ENCODE assay signal across 19 mouse cellular contexts in the genomic region with DNA sequence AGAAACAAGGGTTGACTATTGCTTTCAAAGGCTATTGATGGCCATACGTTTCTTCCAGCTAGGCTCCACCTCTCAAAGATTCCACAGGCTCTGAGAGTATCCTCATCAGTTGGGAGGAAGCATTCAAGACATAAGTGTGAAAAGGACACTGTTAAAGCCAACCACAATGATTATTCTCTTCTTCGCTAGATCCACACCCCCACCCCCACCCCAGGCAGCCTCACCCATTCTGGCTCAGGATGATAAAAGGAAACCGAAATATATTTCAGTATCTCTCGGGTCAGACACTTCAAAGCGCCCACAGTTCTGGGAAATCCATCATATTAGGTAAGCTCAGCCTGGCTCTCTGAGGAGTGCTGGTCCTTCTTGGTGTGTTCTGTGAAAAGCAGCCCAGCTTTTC. TPM values are rescaled to one million over a fixed set of nuclear protein-coding genes. Genes with fewer than 3 reads are reported as not detected.
A peak's percentile ranks its signal among the peaks of the same experiment; 100 is the strongest.
DNase-seq lines count a peak whose midpoint lies in the region; ATAC-seq and TF ChIP-seq lines count a peak whose summit lies in the region.
"Had no signal": no experiment of that assay in that cellular context is flagged by ENCODE, and none has a peak within 500 bp of the region (broad histone marks: within the 10 kb centered on the region; RNA-seq: fewer than 3 reads in every experiment).

No protein-coding gene starts in this region.

- H3K36me3 ChIP-seq in intestine, embryonic 15.5 days, result no peaks in the 10 kb centered on the region
- H3K36me3 ChIP-seq in intestine, postnatal 0 days (ENCODE audit: control insufficient read depth, insufficient read depth), result no peaks in the 10 kb centered on the region
- H3K36me3 ChIP-seq in liver, embryonic 14.5 days (replicated peaks; ENCODE audit: control insufficient read depth, insufficient read depth, low read depth), result no peaks in the 10 kb centered on the region
- H3K36me3 ChIP-seq in stomach, embryonic 15.5 days, result no peaks in the 10 kb centered on the region

- no peak for TF ChIP-seq POLR2A in cerebellum, adult 2 months (IDR thresholded peaks at IDR 0.05; ENCODE audit: borderline replicate concordance, insufficient read depth, low read length)

- no peak overlapping the region for H3K4me3 ChIP-seq in intestine, embryonic 15.5 days (replicated peaks)
- no peak overlapping the region for H3K4me3 ChIP-seq in intestine, postnatal 0 days (ENCODE audit: low read depth, low read length)
- peak overlapping the region; percentile 38 to 40 for H3K4me3 ChIP-seq in liver, embryonic 14.5 days (ENCODE audit: insufficient read depth in 1 of 2, low read depth in 2 of 2, low read length in 2 of 2)
- H3K4me3 ChIP-seq in stomach, embryonic 15.5 days (replicated peaks), result no peak overlapping the region
- H3K4me3 ChIP-seq in cerebellum, adult 2 months (replicated peaks; ENCODE audit: insufficient read depth, low read depth, low read length), result no peak overlapping the region

- TF ChIP-seq CTCF in intestine, postnatal 0 days (IDR thresholded peaks at IDR 0.05; ENCODE audit: low read depth), result no peak
- TF ChIP-seq CTCF in liver, embryonic 14.5 days (IDR thresholded peaks at IDR 0.05; ENCODE audit: low read depth), result no peak
- TF ChIP-seq CTCF in cerebellum, adult 2 months (IDR thresholded peaks at IDR 0.05; ENCODE audit: borderline replicate concordance, insufficient read depth, low read depth, low read length), result no peak

- 74% methylated on average over 5 of the region's 5 CpGs for WGBS in intestine, embryonic 15.5 days
- WGBS in intestine, postnatal 0 days, result 79% methylated on average over 5 of the region's 5 CpGs
- 8% methylated on average over 5 of the region's 5 CpGs for WGBS in liver, embryonic 14.5 days (ENCODE audit: insufficient replicate concordance)
- WGBS in stomach, embryonic 15.5 days, result 70% methylated on average over 5 of the region's 5 CpGs
- 78% methylated on average over 5 of the region's 5 CpGs for WGBS in cerebellum, adult 2 months

- no peaks in the 10 kb centered on the region for H3K9me3 ChIP-seq in intestine, embryonic 15.5 days
- no peaks in the 10 kb centered on the region for H3K9me3 ChIP-seq in intestine, postnatal 0 days (ENCODE audit: control insufficient read depth)
- no peaks in the 10 kb centered on the region for H3K9me3 ChIP-seq in liver, embryonic 14.5 days (ENCODE audit: control insufficient read depth, low read length)
- H3K9me3 ChIP-seq in stomach, embryonic 15.5 days, result no peaks in the 10 kb centered on the region

- peak; percentile 98 for TF ChIP-seq EP300 in liver, embryonic 14.5 days (IDR thresholded peaks at IDR 0.05; ENCODE audit: low read depth)

- DNase-seq in liver, embryonic 14.5 days (ENCODE audit: low read depth in 3 of 3, low spot score in 3 of 3), result peak; percentile 88 to 95 (median 88)
- no peak for DNase-seq in kidney, adult 9 months
- DNase-seq in right cerebral cortex, postnatal 36 days (ENCODE audit: low spot score in 2 of 2), result no peak
- DNase-seq in cerebellum, adult 2 months, result no peak
- DNase-seq: adrenal gland, adult 2 months; cerebellum, adult 11-12 months; gastrocnemius, postnatal 25 days; heart, postnatal 4 days; kidney, adult 8-10 months; lung, adult 2 months had no signal

- no peak overlapping the region for H3K27ac ChIP-seq in intestine, embryonic 15.5 days
- H3K27ac ChIP-seq in intestine, postnatal 0 days (ENCODE audit: low read depth, low read length), result no peak overlapping the region
- peak overlapping the region; percentile 98 for H3K27ac ChIP-seq in liver, embryonic 14.5 days
- H3K27ac ChIP-seq in stomach, embryonic 15.5 days, result no peak overlapping the region
- H3K27ac ChIP-seq in cerebellum, adult 2 months (ENCODE audit: insufficient read depth, low read length), result no peak overlapping the region

- H3K9ac ChIP-seq in intestine, embryonic 15.5 days, result no peak overlapping the region
- no peak overlapping the region for H3K9ac ChIP-seq in intestine, postnatal 0 days (ENCODE audit: low read depth, low read length)
- peak overlapping the region; percentile 77 for H3K9ac ChIP-seq in liver, embryonic 14.5 days (replicated peaks)
- H3K9ac ChIP-seq in stomach, embryonic 15.5 days, result no peak overlapping the region

- no peak overlapping the region for H3K4me2 ChIP-seq in intestine, embryonic 15.5 days (replicated peaks)
- H3K4me2 ChIP-seq in intestine, postnatal 0 days (replicated peaks; ENCODE audit: low read depth), result no peak overlapping the region
- peak overlapping the region; percentile 81 for H3K4me2 ChIP-seq in liver, embryonic 14.5 days (ENCODE audit: low read depth)
- no peak overlapping the region for H3K4me2 ChIP-seq in stomach, embryonic 15.5 days
- H3K4me2 ChIP-seq: midbrain, embryonic 11.5 days had no signal

- H3K4me1 ChIP-seq in intestine, embryonic 15.5 days (replicated peaks), result no peaks in the 10 kb centered on the region
- H3K4me1 ChIP-seq in intestine, postnatal 0 days (replicated peaks; ENCODE audit: control insufficient read depth, insufficient read depth, low read length), result no peaks in the 10 kb centered on the region
- H3K4me1 ChIP-seq in liver, embryonic 14.5 days (replicated peaks; ENCODE audit: control insufficient read depth in 2 of 2, insufficient read depth in 2 of 2, low read length in 1 of 2), result peaks cover 82% of the 10 kb centered on the region in 2 experiments
- H3K4me1 ChIP-seq in stomach, embryonic 15.5 days, result no peaks in the 10 kb centered on the region
- no peaks in the 10 kb centered on the region for H3K4me1 ChIP-seq in cerebellum, adult 2 months (ENCODE audit: control insufficient read depth, insufficient read depth, low read length)

- peak; percentile 75 for ATAC-seq in intestine, embryonic 15.5 days
- ATAC-seq in intestine, postnatal 0 days, result no peak
- peak; percentile 82 for ATAC-seq in common myeloid progenitor, adult 5-6 weeks (replicated peaks; ENCODE audit: low read depth, poor library complexity, severe bottlenecking)
- ATAC-seq in liver, embryonic 14.5 days (ENCODE audit: insufficient read depth), result peak; percentile 92
- ATAC-seq in stomach, embryonic 15.5 days (ENCODE audit: insufficient read depth, low FRiP score, low read depth), result peak; percentile 89; the same call in 1 of the 2 replicates
- ATAC-seq: CD4-positive, CD25-positive, alpha-beta regulatory T cell, adult 4 months; forebrain, embryonic 16.5 days had no signal

- no peaks in the 10 kb centered on the region for H3K27me3 ChIP-seq in intestine, embryonic 15.5 days (replicated peaks)
- H3K27me3 ChIP-seq in intestine, postnatal 0 days (replicated peaks; ENCODE audit: control insufficient read depth, insufficient read depth, low read length), result no peaks in the 10 kb centered on the region
- H3K27me3 ChIP-seq in liver, embryonic 14.5 days (ENCODE audit: control insufficient read depth, insufficient read depth, low read length), result no peaks in the 10 kb centered on the region
- no peaks in the 10 kb centered on the region for H3K27me3 ChIP-seq in stomach, embryonic 15.5 days (replicated peaks)
- H3K27me3 ChIP-seq in cerebellum, adult 2 months (ENCODE audit: control insufficient read depth, insufficient read depth, low read length), result no peaks in the 10 kb centered on the region

RNA-seq across cellular contexts. Expression of gene Cpox, which starts 8.3 kb away (rescaled TPM):
- polyA plus RNA-seq in intestine, embryonic 15.5 days (2015; fragmentation: Nextera tagmentation; extraction: Ambion mirVana), result 58.4 and 71.3 TPM in 2 replicates
- polyA plus RNA-seq in intestine, postnatal 0 days (2015; fragmentation: Nextera tagmentation; extraction: Ambion mirVana), result 54.5 and 56.7 TPM in 2 replicates
- total RNA-seq in common myeloid progenitor, adult 5-6 weeks (2017), result 57.3 and 76.1 TPM in 2 replicates
- polyA plus RNA-seq in liver, embryonic 14.5 days (2012; rRNA removed), result 207 and 272 TPM in 2 replicates
- 326 and 386 TPM in 2 replicates for polyA plus RNA-seq in liver, embryonic 14.5 days (2014; fragmentation: Nextera tagmentation; extraction: Ambion mirVana)
- 64.4 and 80.4 TPM in 2 replicates for polyA plus RNA-seq in stomach, embryonic 15.5 days (2015; fragmentation: Nextera tagmentation; extraction: Ambion mirVana)
- 40.9 and 44.4 TPM in 2 replicates for polyA plus RNA-seq in cerebellum, adult 2 months (2012; rRNA removed)

RNA-seq across cellular contexts. Expression of gene E330017A01Rik, which starts 23.3 kb away (rescaled TPM):
- polyA plus RNA-seq in intestine, embryonic 15.5 days (2015; fragmentation: Nextera tagmentation; extraction: Ambion mirVana), result not detected in 2 replicates
- not detected in 2 replicates for polyA plus RNA-seq in intestine, postnatal 0 days (2015; fragmentation: Nextera tagmentation; extraction: Ambion mirVana)
- total RNA-seq in common myeloid progenitor, adult 5-6 weeks (2017), result not detected in 2 replicates
- polyA plus RNA-seq in liver, embryonic 14.5 days (2012; rRNA removed), result not detected in 2 replicates
- not detected in 2 replicates for polyA plus RNA-seq in liver, embryonic 14.5 days (2014; fragmentation: Nextera tagmentation; extraction: Ambion mirVana)
- not detected in 2 replicates for polyA plus RNA-seq in stomach, embryonic 15.5 days (2015; fragmentation: Nextera tagmentation; extraction: Ambion mirVana)
- polyA plus RNA-seq in cerebellum, adult 2 months (2012; rRNA removed), result not detected in 2 replicates
- total RNA-seq: adrenal gland, adult 2 months; gastrocnemius, postnatal 25 days; heart, postnatal 4 days; layer of hippocampus, postnatal 14 days had no signal
- polyA plus RNA-seq: adrenal gland, adult 2 months; CD4-positive, CD25-positive, alpha-beta regulatory T cell, adult 4 months; embryonic facial prominence, embryonic 11.5 days; forebrain, embryonic 16.5 days; lung, adult 2 months; midbrain, embryonic 11.5 days had no signal

RNA-seq across cellular contexts. Expression of gene Gm813, which starts 45.0 kb away (rescaled TPM):
- not detected in 2 replicates for polyA plus RNA-seq in intestine, embryonic 15.5 days (2015; fragmentation: Nextera tagmentation; extraction: Ambion mirVana)
- polyA plus RNA-seq in intestine, postnatal 0 days (2015; fragmentation: Nextera tagmentation; extraction: Ambion mirVana), result not detected in 2 replicates
- total RNA-seq in common myeloid progenitor, adult 5-6 weeks (2017), result not detected in 2 replicates
- polyA plus RNA-seq in liver, embryonic 14.5 days (2012; rRNA removed), result not detected in 2 replicates
- not detected in 2 replicates for polyA plus RNA-seq in liver, embryonic 14.5 days (2014; fragmentation: Nextera tagmentation; extraction: Ambion mirVana)
- not detected in 2 replicates for polyA plus RNA-seq in stomach, embryonic 15.5 days (2015; fragmentation: Nextera tagmentation; extraction: Ambion mirVana)
- polyA plus RNA-seq in cerebellum, adult 2 months (2012; rRNA removed), result not detected in 2 replicates
- total RNA-seq: adrenal gland, adult 2 months; gastrocnemius, postnatal 25 days; heart, postnatal 4 days; layer of hippocampus, postnatal 14 days had no signal
- polyA plus RNA-seq: adrenal gland, adult 2 months; CD4-positive, CD25-positive, alpha-beta regulatory T cell, adult 4 months; embryonic facial prominence, embryonic 11.5 days; forebrain, embryonic 16.5 days; lung, adult 2 months; midbrain, embryonic 11.5 days had no signal

RNA-seq across cellular contexts. Expression of gene Gpr15, which starts 57.0 kb away (rescaled TPM):
- 0.14 TPM in 1 of 2 replicates, not detected in the other for polyA plus RNA-seq in intestine, embryonic 15.5 days (2015; fragmentation: Nextera tagmentation; extraction: Ambion mirVana)
- 0.20 and 0.34 TPM in 2 replicates for polyA plus RNA-seq in intestine, postnatal 0 days (2015; fragmentation: Nextera tagmentation; extraction: Ambion mirVana)
- not detected in 2 replicates for total RNA-seq in common myeloid progenitor, adult 5-6 weeks (2017)
- polyA plus RNA-seq in liver, embryonic 14.5 days (2012; rRNA removed), result 0.02 and 0.07 TPM in 2 replicates
- polyA plus RNA-seq in liver, embryonic 14.5 days (2014; fragmentation: Nextera tagmentation; extraction: Ambion mirVana), result 0.08 and 0.14 TPM in 2 replicates
- 0.08 and 0.12 TPM in 2 replicates for polyA plus RNA-seq in stomach, embryonic 15.5 days (2015; fragmentation: Nextera tagmentation; extraction: Ambion mirVana)
- 0.06 TPM in 1 of 2 replicates, not detected in the other for polyA plus RNA-seq in cerebellum, adult 2 months (2012; rRNA removed)
- total RNA-seq: adrenal gland, adult 2 months; gastrocnemius, postnatal 25 days; heart, postnatal 4 days; layer of hippocampus, postnatal 14 days had no signal
- polyA plus RNA-seq: adrenal gland, adult 2 months; embryonic facial prominence, embryonic 11.5 days; forebrain, embryonic 16.5 days; midbrain, embryonic 11.5 days had no signal

Comparison
In these comparisons a context has a peak if more than half of its experiments do, and no peak if none do; other contexts are left out.
1. H3K4me3 ChIP-seq: peak in liver, embryonic 14.5 days (2 of 2); none in intestine, embryonic 15.5 days (single experiment), intestine, postnatal 0 days (single experiment), stomach, embryonic 15.5 days (single experiment) and cerebellum, adult 2 months (single experiment).
2. DNase-seq: peak in liver, embryonic 14.5 days (3 of 3); none in kidney, adult 9 months (single experiment), right cerebral cortex, postnatal 36 days (0 of 2) and cerebellum, adult 2 months (0 of 2).